Mouse (Mus musculus) erythroblast, embryonic 14.5 days (primary cell): ENCODE results near the gene Tma16.

ENCODE experiments used
- GATA1 ChIP-seq: IDR thresholded peaks from 2 replicates; pipeline ENCODE4 v1.6.1; 2012; ENCODE audit warnings: low read length, inconsistent platforms, mixed read lengths
- TAL1 ChIP-seq: IDR thresholded peaks from 3 replicates; pipeline ENCODE4 v1.6.1; 2012; ENCODE audit warnings: low read length, inconsistent platforms, mixed read lengths

DNA sequence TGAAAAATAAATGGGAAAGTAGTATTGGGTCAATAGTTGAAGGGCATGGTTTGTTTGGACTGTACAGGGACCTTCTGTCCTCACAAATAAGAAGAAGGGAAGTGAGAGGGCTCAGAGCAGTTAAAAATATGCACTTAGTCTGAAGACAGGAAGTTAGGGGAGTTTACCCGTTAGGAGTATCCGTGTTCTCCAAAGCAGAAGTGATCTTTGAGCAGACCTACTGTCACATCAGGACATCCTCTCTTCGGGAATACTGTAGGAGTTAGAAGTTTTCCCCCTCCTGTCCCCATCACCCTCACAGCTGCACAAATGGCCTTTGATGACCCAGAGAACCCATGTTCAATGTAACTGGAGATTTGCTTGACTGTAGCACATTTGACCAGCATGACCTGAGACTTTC is 48.4 kb downstream of the Tma16 start:
- TF ChIP-seq TAL1 (no peak), GATA1 (no peak)
